22 mouse cellular contexts compared by ENCODE assay signal in genomic region chr7:75800530-75800929, GRCm38 (mm10).
"Had no signal": no experiment of that assay in that cellular context is flagged by ENCODE, and none has a peak within 500 bp of the region (broad histone marks: within the 10 kb centered on the region; RNA-seq: fewer than 3 reads in every experiment).

No protein-coding gene starts in this region.

- H3K9me3 ChIP-seq: midbrain, embryonic 10.5 days; midbrain, embryonic 15.5 days; neural tube, embryonic 12.5 days; neural tube, embryonic 15.5 days; stomach, embryonic 15.5 days had no signal

- H3K27ac ChIP-seq: layer of hippocampus, adult 2 months; left cerebral cortex, adult 2 months; liver, embryonic 14.5 days; midbrain, embryonic 10.5 days; midbrain, embryonic 15.5 days; neural tube, embryonic 12.5 days; neural tube, embryonic 15.5 days; stomach, embryonic 15.5 days had no signal

- H3K36me3 ChIP-seq: midbrain, embryonic 10.5 days; midbrain, embryonic 15.5 days; neural tube, embryonic 12.5 days; neural tube, embryonic 15.5 days; stomach, embryonic 15.5 days had no signal

- H3K9ac ChIP-seq: liver, embryonic 14.5 days; liver, postnatal 0 days; lung, embryonic 14.5 days; midbrain, embryonic 15.5 days; neural tube, embryonic 12.5 days; neural tube, embryonic 15.5 days; stomach, embryonic 15.5 days had no signal

- H3K4me3 ChIP-seq: layer of hippocampus, adult 2 months; left cerebral cortex, adult 2 months; megakaryocyte, embryonic 14.5 days; midbrain, embryonic 10.5 days; midbrain, embryonic 15.5 days; neural tube, embryonic 12.5 days; neural tube, embryonic 15.5 days; stomach, embryonic 15.5 days had no signal

- ATAC-seq: liver, postnatal 0 days; midbrain, embryonic 15.5 days had no signal

- H3K4me1 ChIP-seq: midbrain, embryonic 15.5 days; stomach, embryonic 15.5 days had no signal

- H3K27me3 ChIP-seq: megakaryocyte, embryonic 14.5 days; midbrain, embryonic 15.5 days; neural tube, embryonic 12.5 days; neural tube, embryonic 15.5 days; stomach, embryonic 15.5 days had no signal

- H3K4me2 ChIP-seq: liver, embryonic 11.5 days; lung, embryonic 14.5 days; midbrain, embryonic 15.5 days; neural tube, embryonic 12.5 days; neural tube, embryonic 15.5 days; stomach, embryonic 15.5 days had no signal

- DNase-seq: kidney, adult 9 months; kidney, postnatal 14 days; kidney, postnatal 4 days; layer of hippocampus, adult 9-11 months; liver, postnatal 0 days; lung, embryonic 14.5 days; lung, postnatal 10 days; lung, postnatal 36 days; right cerebral cortex, adult 18-20 months; right cerebral cortex, postnatal 25 days; spleen, adult 18-20 months; thymus, postnatal 25 days had no signal
